Mouse (Mus musculus): ENCODE measurements around the gene Olfr684. TPM values are rescaled to one million over a fixed set of nuclear protein-coding genes. Genes with fewer than 3 reads are reported as not detected.

Gene Olfr684
- total and polyA plus RNA-seq, 3 experiments, result not detected

- TF ChIP-seq POLR2A (IDR thresholded peaks at IDR 0.05; ENCODE audit: insufficient read depth, low read depth, low read length) (no peak), CTCF (IDR thresholded peaks at IDR 0.05) (no peak)
- H3K4me3 ChIP-seq, result no peak within 1 kb of the TSS
Measured at GRCm38 (mm10) chr7:105116536-105116935, 46.9 kb downstream of the Olfr684 start, which contains the start of gene Olfr681. TSS of gene Olfr681 (plus strand) at chr7:105116836.

More at GRCm38 (mm10) chr7:105116536-105116935, 46.9 kb downstream of the Olfr684 start, which contains the start of gene Olfr681:
- Histone ChIP-seq H3K4me1 (ENCODE audit: control insufficient read depth, insufficient read depth, low read length) (no peaks in the 10 kb centered on the region), H3K36me3 (ENCODE audit: control insufficient read depth, insufficient read depth, low read length) (no peaks in the 10 kb centered on the region), H3K79me2 (replicated peaks; ENCODE audit: control insufficient read depth, insufficient read depth, low read length) (no peaks in the 10 kb centered on the region), H3K9ac (ENCODE audit: low read depth, low read length) (no peak within 1 kb of the TSS), H3K27ac (no peak within 1 kb of the TSS), H3K27me3 (ENCODE audit: control insufficient read depth, insufficient read depth, low read length) (no peaks in the 10 kb centered on the region)
- no peak for DNase-seq
- intact Hi-C loops (cut with DNase I), result no loop called here

Other genes starting within 250 kb of the Olfr684 start
- not detected for gene Olfr667, start 242.2 kb downstream of the Olfr684 start, total RNA-seq (2021)
- gene Olfr667, start 242.2 kb downstream of the Olfr684 start, polyA plus RNA-seq (2012; rRNA removed), result not detected in 2 replicates
- not detected for gene Olfr668, start 235.6 kb downstream of the Olfr684 start, total RNA-seq (2021)
- gene Olfr668, start 235.6 kb downstream of the Olfr684 start, polyA plus RNA-seq (2012; rRNA removed), result not detected in 2 replicates
- gene Olfr669, start 229.4 kb downstream of the Olfr684 start, total RNA-seq (2021), result not detected
- not detected in 2 replicates for gene Olfr669, start 229.4 kb downstream of the Olfr684 start, polyA plus RNA-seq (2012; rRNA removed)
- not detected for gene Olfr670, start 201.0 kb downstream of the Olfr684 start, total RNA-seq (2021)
- not detected in 2 replicates for gene Olfr670, start 201.0 kb downstream of the Olfr684 start, polyA plus RNA-seq (2012; rRNA removed)
- gene Olfr671, start 184.5 kb downstream of the Olfr684 start, total RNA-seq (2021), result not detected
- not detected in 2 replicates for gene Olfr671, start 184.5 kb downstream of the Olfr684 start, polyA plus RNA-seq (2012; rRNA removed)
- not detected for gene Olfr672, start 161.6 kb downstream of the Olfr684 start, total RNA-seq (2021)
- gene Olfr672, start 161.6 kb downstream of the Olfr684 start, polyA plus RNA-seq (2012; rRNA removed), result not detected in 2 replicates
- gene Olfr675, start 135.2 kb downstream of the Olfr684 start, total RNA-seq (2021), result not detected
- gene Olfr675, start 135.2 kb downstream of the Olfr684 start, polyA plus RNA-seq (2012; rRNA removed), result not detected in 2 replicates
- not detected for gene Olfr676, start 131.0 kb downstream of the Olfr684 start, total RNA-seq (2021)
- gene Olfr676, start 131.0 kb downstream of the Olfr684 start, polyA plus RNA-seq (2012; rRNA removed), result not detected in 2 replicates
- not detected for gene Olfr677, start 112.3 kb downstream of the Olfr684 start, total RNA-seq (2021)
- gene Olfr677, start 112.3 kb downstream of the Olfr684 start, polyA plus RNA-seq (2012; rRNA removed), result not detected in 2 replicates
- not detected for gene Olfr678, start 99.2 kb downstream of the Olfr684 start, total RNA-seq (2021)
- not detected in 2 replicates for gene Olfr678, start 99.2 kb downstream of the Olfr684 start, polyA plus RNA-seq (2012; rRNA removed)
- gene Olfr679, start 82.4 kb downstream of the Olfr684 start, total RNA-seq (2021), result not detected
- not detected in 2 replicates for gene Olfr679, start 82.4 kb downstream of the Olfr684 start, polyA plus RNA-seq (2012; rRNA removed)
- not detected for gene Olfr680-ps1, start 70.8 kb downstream of the Olfr684 start, total RNA-seq (2021)
- not detected in 2 replicates for gene Olfr680-ps1, start 70.8 kb downstream of the Olfr684 start, polyA plus RNA-seq (2012; rRNA removed)
- gene Olfr681, start 46.8 kb downstream of the Olfr684 start, total RNA-seq (2021), result not detected
- not detected in 2 replicates for gene Olfr681, start 46.8 kb downstream of the Olfr684 start, polyA plus RNA-seq (2012; rRNA removed)
- gene Olfr683, start 16.6 kb downstream of the Olfr684 start, total RNA-seq (2021), result not detected
- not detected in 2 replicates for gene Olfr683, start 16.6 kb downstream of the Olfr684 start, polyA plus RNA-seq (2012; rRNA removed)
- gene Olfr685, start 22.4 kb upstream of the Olfr684 start, total RNA-seq (2021), result not detected
- gene Olfr685, start 22.4 kb upstream of the Olfr684 start, polyA plus RNA-seq (2012; rRNA removed), result not detected in 2 replicates
- gene Olfr686, start 43.8 kb upstream of the Olfr684 start, total RNA-seq (2021), result not detected
- not detected in 2 replicates for gene Olfr686, start 43.8 kb upstream of the Olfr684 start, polyA plus RNA-seq (2012; rRNA removed)
- not detected for gene Olfr688, start 124.4 kb upstream of the Olfr684 start, total RNA-seq (2021)
- gene Olfr688, start 124.4 kb upstream of the Olfr684 start, polyA plus RNA-seq (2012; rRNA removed), result not detected in 2 replicates
- not detected for gene Olfr689, start 147.5 kb upstream of the Olfr684 start, total RNA-seq (2021)
- gene Olfr689, start 147.5 kb upstream of the Olfr684 start, polyA plus RNA-seq (2012; rRNA removed), result not detected in 2 replicates
- gene Olfr690, start 170.5 kb upstream of the Olfr684 start, total RNA-seq (2021), result not detected
- gene Olfr690, start 170.5 kb upstream of the Olfr684 start, polyA plus RNA-seq (2012; rRNA removed), result not detected in 2 replicates
- not detected for gene Olfr691, start 178.6 kb upstream of the Olfr684 start, total RNA-seq (2021)
- 0.15 TPM in 1 of 2 replicates, not detected in the other for gene Olfr691, start 178.6 kb upstream of the Olfr684 start, polyA plus RNA-seq (2012; rRNA removed)
- gene Olfr692, start 204.6 kb upstream of the Olfr684 start, total RNA-seq (2021), result not detected
- gene Olfr692, start 204.6 kb upstream of the Olfr684 start, polyA plus RNA-seq (2012; rRNA removed), result not detected in 2 replicates
- gene Gm5901, start 211.4 kb upstream of the Olfr684 start, total RNA-seq (2021), result not detected
- 0.12 TPM in 1 of 2 replicates, not detected in the other for gene Gm5901, start 211.4 kb upstream of the Olfr684 start, polyA plus RNA-seq (2012; rRNA removed)
- 10 to 100 TPM; 16.0 to 16.3 TPM for gene Fam160a2, start 236.4 kb upstream of the Olfr684 start, total RNA-seq (2021)
- gene Fam160a2, start 236.4 kb upstream of the Olfr684 start, polyA plus RNA-seq (2012; rRNA removed), result 25.4 and 48.2 TPM in 2 replicates
- gene Cnga4, start 240.9 kb upstream of the Olfr684 start, total RNA-seq (2021), result not detected
- gene Cnga4, start 240.9 kb upstream of the Olfr684 start, polyA plus RNA-seq (2012; rRNA removed), result 0.09 and 0.14 TPM in 2 replicates